Mouse (Mus musculus) heart, embryonic 16.5 days (tissue): Measurements from ENCODE around the gene Pomgnt2. TPM values are rescaled to one million over a fixed set of nuclear protein-coding genes. Genes with fewer than 3 reads are reported as not detected.

Experiments
- ATAC-seq: fragments of 200-750 bp; cut with Nextera tagmentation; replicated peaks from 2 replicates; pipeline ENCODE4 v1.8.0; 2017; ENCODE audit warnings: moderate number of reproducible peaks; ENCODE audit not compliant: insufficient read depth, low FRiP score; ENCODE audit errors: extremely low read depth
- H3K27ac ChIP-seq: fragments of 300-500 bp; sonication (generic); 2 replicates; pipeline ENCODE4 v1.5.1; 2014; ENCODE audit warnings: mild to moderate bottlenecking, low read length, control low read depth, moderate library complexity
- H3K27me3 ChIP-seq: fragments of 300-500 bp; sonication (generic); 2 replicates; pipeline ENCODE4 v1.6.1; 2014; ENCODE audit warnings: low read length, mixed read lengths; ENCODE audit not compliant: control insufficient read depth, insufficient read depth
- H3K36me3 ChIP-seq: fragments of 300-500 bp; sonication (generic); 2 replicates; pipeline ENCODE4 v1.6.1; 2014; ENCODE audit not compliant: control insufficient read depth, insufficient read depth
- H3K4me1 ChIP-seq: fragments of 300-500 bp; sonication (generic); 2 replicates; pipeline ENCODE4 v1.6.1; 2014; ENCODE audit warnings: low read length, mixed read lengths; ENCODE audit not compliant: control insufficient read depth, insufficient read depth
- H3K4me2 ChIP-seq: fragments of 300-500 bp; sonication (generic); 2 replicates; pipeline ENCODE4 v1.6.1; 2014; ENCODE audit warnings: low read depth, mild to moderate bottlenecking, control low read depth, low read length
- H3K4me3 ChIP-seq: fragments of 300-500 bp; sonication (generic); 2 replicates; pipeline ENCODE4 v1.5.1; 2014; ENCODE audit warnings: mild to moderate bottlenecking, control low read depth, low read length
- H3K9ac ChIP-seq: fragments of 300-500 bp; sonication (generic); 2 replicates; pipeline ENCODE4 v1.6.1; 2014; ENCODE audit warnings: low read length, control low read depth
- H3K9me3 ChIP-seq: fragments of 300-500 bp; sonication (generic); replicated peaks from 2 replicates; pipeline ENCODE4 v1.6.1; 2016; ENCODE audit warnings: low read length; ENCODE audit not compliant: control insufficient read depth
- WGBS: fragments of 180-500 bp; shearing (Covaris S2); extraction: QIAGEN DNeasy Blood & Tissue Kit; methylation state at CpG from one replicate; pipeline ENCODE4 v1.1.7; 2014; 5-methylcytosine and 5-hydroxymethylcytosine counted together
- polyA plus RNA-seq: library from polyadenylated mRNA; unstranded; fragments of >200 nt; fragmentation: Nextera tagmentation; extraction: Ambion mirVana; gene quantifications from 2 replicates; pipeline ENCODE4 v1.2.1, GENCODE M21; 2015

Pomgnt2 gene
- polyA plus RNA-seq, 1 experiment from 2014 or later, result 13.0 TPM

DNA sequence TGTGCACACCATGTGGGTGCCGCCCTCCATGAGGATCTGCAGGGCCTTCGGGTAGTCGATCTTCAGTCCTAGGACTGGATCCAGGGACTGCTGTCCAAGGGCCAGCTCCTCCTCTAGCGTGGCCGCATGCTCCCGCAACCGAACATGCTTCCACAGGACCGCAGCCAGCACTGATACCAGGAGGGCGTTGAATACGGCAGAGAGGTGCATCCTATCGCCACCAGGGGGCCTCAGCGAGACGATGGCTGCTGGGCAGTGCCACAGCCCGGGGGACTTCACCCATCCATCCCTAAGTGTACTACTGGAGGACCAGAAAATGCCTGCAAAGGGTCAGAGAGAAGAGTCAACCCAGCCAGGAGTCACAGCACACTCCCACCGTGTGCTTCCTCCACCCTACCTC, 13.4 kb downstream of the Pomgnt2 start:
- peaks cover 7% of the 10 kb centered on the region; the same call in 1 of the 2 replicates for H3K36me3 ChIP-seq
- H3K4me2 ChIP-seq, result no peak overlapping the region
- H3K9me3 ChIP-seq, result no peaks in the 10 kb centered on the region
- no peak for ATAC-seq
- no peaks in the 10 kb centered on the region for H3K27me3 ChIP-seq
- no peak overlapping the region for H3K27ac ChIP-seq
- H3K4me1 ChIP-seq, result no peaks in the 10 kb centered on the region
- H3K9ac ChIP-seq, result no peak overlapping the region
- WGBS, result 43% methylated on average over 15 of the region's 15 CpGs
- no peak overlapping the region for H3K4me3 ChIP-seq

DNA sequence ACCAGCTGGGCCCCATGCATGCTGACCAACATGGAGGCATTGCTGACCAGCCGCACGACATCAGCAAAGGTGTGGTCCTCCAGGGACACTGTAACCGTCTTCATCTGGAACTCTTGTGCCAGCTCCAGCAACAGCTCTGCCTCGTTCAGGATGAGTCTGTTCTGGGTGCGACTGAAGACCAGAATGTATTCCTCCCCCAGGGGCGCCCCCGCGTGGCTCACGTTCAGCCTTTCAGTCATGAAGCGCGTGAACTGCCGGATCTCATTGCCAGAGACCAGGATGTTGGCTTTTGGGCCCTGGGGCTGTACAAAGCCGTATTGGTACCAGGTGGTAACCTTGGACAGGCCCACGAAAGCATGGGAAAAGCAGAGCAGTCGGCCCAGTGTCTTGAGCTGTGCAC, 14.2 kb downstream of the Pomgnt2 start:
- no peaks in the 10 kb centered on the region for H3K9me3 ChIP-seq
- H3K4me3 ChIP-seq, result no peak overlapping the region
- WGBS, result 85% methylated on average over 15 of the region's 15 CpGs
- H3K27me3 ChIP-seq, result no peaks in the 10 kb centered on the region
- H3K9ac ChIP-seq, result no peak overlapping the region
- H3K36me3 ChIP-seq, result peaks cover 7% of the 10 kb centered on the region; the same call in 1 of the 2 replicates
- ATAC-seq, result no peak
- H3K4me1 ChIP-seq, result no peaks in the 10 kb centered on the region
- H3K4me2 ChIP-seq, result no peak overlapping the region
- H3K27ac ChIP-seq, result no peak overlapping the region

DNA sequence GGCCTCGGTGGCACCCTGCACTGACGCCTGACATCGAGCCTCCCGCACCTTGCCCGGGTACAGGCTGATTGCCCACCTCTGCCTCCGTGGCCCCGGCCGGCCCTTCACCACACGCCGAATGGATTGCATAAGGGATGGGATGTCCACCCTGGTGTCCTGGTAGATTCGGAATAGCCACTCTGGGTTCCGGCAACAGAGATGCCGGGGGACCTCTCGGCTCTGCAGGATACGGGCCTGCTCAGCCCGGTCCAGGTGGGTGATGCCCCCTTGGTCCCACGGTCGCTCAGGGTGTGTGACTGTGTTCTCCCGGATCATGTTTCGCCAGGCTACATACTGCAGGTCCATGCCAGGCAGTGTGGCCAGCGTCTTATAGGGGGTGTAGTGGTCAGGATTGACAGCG, 14.7 kb downstream of the Pomgnt2 start:
- Histone ChIP-seq H3K4me2 (no peak overlapping the region), H3K4me1 (no peaks in the 10 kb centered on the region), H3K9ac (no peak overlapping the region), H3K36me3 (peaks cover 7% of the 10 kb centered on the region; the same call in 1 of the 2 replicates), H3K27ac (no peak overlapping the region), H3K4me3 (no peak overlapping the region), H3K27me3 (no peaks in the 10 kb centered on the region), H3K9me3 (no peaks in the 10 kb centered on the region)
- 92% methylated on average over 22 of the region's 22 CpGs for WGBS
- ATAC-seq, result no peak

DNA sequence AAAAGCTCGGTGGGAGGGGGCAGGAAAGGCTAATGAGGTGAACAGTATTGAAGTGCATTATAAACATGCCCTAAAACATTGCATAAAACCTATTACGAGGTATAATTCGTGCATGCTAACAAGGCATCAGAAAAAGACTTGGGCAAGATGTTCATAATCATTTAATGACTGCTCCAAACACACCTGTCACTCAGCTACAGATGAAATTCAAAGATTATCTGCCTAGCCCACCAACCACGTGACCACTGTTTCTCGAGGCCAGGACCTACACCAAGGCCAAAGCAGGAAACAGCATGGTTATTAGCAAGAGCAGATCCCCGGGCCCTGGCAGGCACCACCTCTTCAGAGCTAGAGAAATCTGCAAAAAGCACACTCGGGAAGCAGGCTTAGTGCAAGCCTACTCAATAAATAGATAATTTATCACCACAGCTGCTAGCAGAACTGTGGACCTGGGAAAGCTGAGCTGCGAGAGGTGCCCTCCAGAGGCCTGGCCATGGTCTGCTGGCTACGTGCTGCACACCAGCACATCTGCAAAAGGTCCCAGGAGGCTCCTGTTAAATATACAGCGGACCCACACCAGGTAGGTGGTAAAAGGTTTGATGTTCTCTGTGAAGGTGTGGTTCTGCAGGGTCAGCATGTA, 15.3 kb downstream of the Pomgnt2 start:
- 76% methylated on average over 10 of the region's 10 CpGs for WGBS
- no peak for ATAC-seq
- H3K4me3 ChIP-seq, result no peak overlapping the region
- peaks cover 7% of the 10 kb centered on the region; the same call in 1 of the 2 replicates for H3K36me3 ChIP-seq
- no peak overlapping the region for H3K4me2 ChIP-seq
- no peak overlapping the region for H3K27ac ChIP-seq
- no peaks in the 10 kb centered on the region for H3K27me3 ChIP-seq
- no peak overlapping the region for H3K9ac ChIP-seq
- no peaks in the 10 kb centered on the region for H3K9me3 ChIP-seq
- no peaks in the 10 kb centered on the region for H3K4me1 ChIP-seq

DNA sequence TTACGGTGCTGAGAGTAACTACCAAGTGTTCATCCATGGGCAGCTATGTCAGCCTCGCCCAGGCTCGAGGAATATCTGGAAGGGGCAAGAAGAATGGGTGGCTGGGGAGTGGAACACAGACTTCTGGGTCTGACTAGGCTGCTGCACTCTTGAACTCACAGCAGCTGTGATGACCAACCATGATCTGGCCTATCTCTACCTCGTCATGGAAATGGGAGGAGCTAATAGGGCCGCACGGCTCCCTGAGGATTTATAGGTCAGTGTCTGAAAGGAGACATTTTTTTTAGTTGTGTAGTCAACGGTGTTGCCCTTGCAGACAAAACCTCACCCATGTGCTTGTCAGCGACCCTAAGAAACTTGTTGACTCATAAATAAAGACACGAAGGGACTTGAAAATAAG, 15.9 kb downstream of the Pomgnt2 start:
- Histone ChIP-seq H3K4me3 (no peak overlapping the region), H3K9me3 (no peaks in the 10 kb centered on the region), H3K4me2 (no peak overlapping the region), H3K27ac (no peak overlapping the region), H3K9ac (no peak overlapping the region), H3K27me3 (no peaks in the 10 kb centered on the region), H3K36me3 (peaks cover 7% of the 10 kb centered on the region; the same call in 1 of the 2 replicates), H3K4me1 (no peaks in the 10 kb centered on the region)
- 80% methylated on average over 9 of the region's 9 CpGs for WGBS
- no peak for ATAC-seq

DNA sequence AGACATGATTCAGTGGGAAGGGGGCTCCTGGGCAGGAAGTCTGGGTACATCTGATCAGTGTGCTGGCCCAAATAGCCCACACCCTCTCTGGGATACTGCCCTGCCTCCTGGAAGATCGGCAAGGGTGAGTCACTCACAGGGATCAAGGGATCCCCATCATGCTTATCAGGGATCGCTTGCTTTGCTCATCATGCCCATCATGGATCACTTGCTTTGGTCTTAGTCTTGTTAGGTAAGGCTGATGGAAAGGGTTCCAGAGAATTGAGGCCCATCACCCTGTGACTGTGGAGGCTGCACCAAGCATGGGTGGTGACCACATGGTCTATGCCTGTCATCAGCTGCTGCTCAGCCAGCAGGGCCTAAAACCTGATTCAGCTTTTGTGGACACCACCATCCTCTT, 21.6 kb downstream of the Pomgnt2 start:
- H3K27me3 ChIP-seq, result no peaks in the 10 kb centered on the region
- H3K9ac ChIP-seq, result no peak overlapping the region
- H3K36me3 ChIP-seq, result no peaks in the 10 kb centered on the region
- H3K4me2 ChIP-seq, result no peak overlapping the region
- 58% methylated on average over 2 of the region's 2 CpGs for WGBS
- peaks cover 1% of the 10 kb centered on the region; the same call in 1 of the 2 replicates for H3K4me1 ChIP-seq
- H3K9me3 ChIP-seq, result no peaks in the 10 kb centered on the region
- ATAC-seq, result no peak
- no peak overlapping the region for H3K27ac ChIP-seq
- no peak overlapping the region for H3K4me3 ChIP-seq

DNA sequence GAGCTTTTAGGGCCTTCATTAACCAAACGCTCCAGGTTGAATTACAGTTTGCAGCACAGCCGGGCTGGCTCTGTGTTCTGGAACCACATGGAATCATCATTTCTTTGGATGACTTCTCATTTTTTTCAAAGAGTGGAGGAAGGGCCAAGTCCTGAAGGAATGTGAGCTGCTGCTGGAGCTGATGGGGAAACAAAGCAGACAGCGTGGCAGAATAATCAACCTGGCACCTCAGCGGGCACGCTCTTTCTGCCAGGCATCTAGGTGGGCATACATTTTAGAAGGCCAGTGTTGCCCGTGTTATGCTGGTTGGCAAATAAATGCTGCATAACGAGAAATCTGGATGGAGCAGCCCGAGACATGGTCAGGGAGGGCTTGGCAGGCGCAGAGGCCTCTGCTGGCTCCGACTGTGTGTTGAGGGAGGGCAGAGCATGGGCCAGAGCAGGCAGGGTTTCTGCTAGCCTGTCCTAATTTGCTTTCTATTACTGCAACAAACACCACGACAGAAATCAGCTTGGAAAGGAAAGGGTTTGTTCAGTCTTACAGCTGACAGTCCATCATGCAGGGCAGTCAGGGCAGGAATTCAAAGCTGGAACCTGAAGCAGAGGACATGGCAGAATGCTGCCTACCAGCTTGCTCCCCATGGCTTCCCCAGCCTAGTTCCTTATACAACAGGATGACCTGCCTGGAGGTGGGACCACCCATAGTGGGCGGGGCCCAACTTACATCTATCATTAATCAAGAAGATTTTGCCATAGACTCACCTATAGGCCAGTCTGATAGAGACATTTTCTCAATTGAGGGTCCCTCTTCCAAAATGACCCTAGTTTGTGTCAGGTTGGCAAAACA, 22.5 kb downstream of the Pomgnt2 start:
- no peak for ATAC-seq
- Histone ChIP-seq H3K27ac (no peak overlapping the region), H3K4me1 (peaks cover 2% of the 10 kb centered on the region; the same call in 1 of the 2 replicates), H3K4me2 (no peak overlapping the region), H3K4me3 (no peak overlapping the region), H3K36me3 (no peaks in the 10 kb centered on the region), H3K9ac (no peak overlapping the region), H3K27me3 (no peaks in the 10 kb centered on the region), H3K9me3 (no peaks in the 10 kb centered on the region)
- 78% methylated on average over 12 of the region's 12 CpGs for whole genome bisulfite sequencing

DNA sequence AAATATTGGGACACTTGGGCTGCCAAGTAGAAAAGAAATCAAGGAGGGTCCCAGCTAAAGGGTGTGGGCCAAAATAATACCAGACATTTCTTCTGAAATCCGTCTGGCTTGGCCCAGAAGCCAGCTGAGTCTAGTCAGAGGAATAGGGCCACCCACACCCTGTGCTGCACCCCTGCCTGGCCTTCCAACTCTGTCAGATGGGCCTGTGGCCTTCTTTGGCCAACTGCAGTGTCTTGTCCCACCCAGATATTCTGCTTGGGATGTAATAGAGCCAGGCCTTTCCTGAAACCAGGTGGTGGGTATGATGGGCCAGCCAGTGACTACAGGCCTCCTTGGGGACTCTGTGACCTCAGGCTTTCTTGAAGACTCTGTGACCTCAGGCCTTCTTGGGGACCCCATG, 23.7 kb downstream of the Pomgnt2 start:
- ATAC-seq, result no peak
- H3K9me3 ChIP-seq, result no peaks in the 10 kb centered on the region
- H3K27ac ChIP-seq, result no peak overlapping the region
- H3K27me3 ChIP-seq, result no peaks in the 10 kb centered on the region
- no peak overlapping the region for H3K9ac ChIP-seq
- no peak overlapping the region for H3K4me3 ChIP-seq
- H3K36me3 ChIP-seq, result no peaks in the 10 kb centered on the region
- H3K4me2 ChIP-seq, result no peak overlapping the region
- 54% methylated on average over 1 of the region's 1 CpGs for WGBS
- peaks cover 2% of the 10 kb centered on the region; the same call in 1 of the 2 replicates for H3K4me1 ChIP-seq

DNA sequence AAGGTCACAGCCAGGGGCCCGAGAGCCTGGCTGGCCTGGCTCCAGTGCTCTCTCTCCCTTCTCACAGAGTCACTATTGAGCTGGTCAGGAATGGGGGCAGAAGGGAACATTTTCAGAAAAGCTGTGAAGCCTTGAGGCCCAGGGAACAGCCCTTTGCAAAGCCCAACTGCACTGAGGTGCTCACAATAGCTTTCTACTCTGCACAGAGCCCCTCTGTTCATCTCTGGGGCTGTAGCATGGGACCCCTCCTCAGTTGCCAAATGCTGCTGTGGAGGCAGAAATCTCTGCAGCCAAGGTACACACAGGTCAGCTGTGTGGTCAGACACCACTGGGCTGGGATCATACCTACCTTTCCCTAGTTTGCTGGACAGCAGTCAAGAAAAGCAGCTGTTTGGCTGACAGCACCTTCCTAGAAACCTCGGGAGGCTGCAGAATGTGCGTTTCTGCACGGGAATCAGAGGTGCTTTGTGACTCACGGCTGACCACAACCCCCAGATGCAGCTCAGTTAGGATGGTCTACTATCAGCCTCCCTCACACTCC, 27.0 kb downstream of the Pomgnt2 start:
- 43% methylated on average over 5 of the region's 5 CpGs for WGBS
- no peaks in the 10 kb centered on the region for H3K27me3 ChIP-seq
- no peak overlapping the region for H3K9ac ChIP-seq
- no peak overlapping the region for H3K4me3 ChIP-seq
- no peaks in the 10 kb centered on the region for H3K36me3 ChIP-seq
- H3K27ac ChIP-seq, result no peak overlapping the region
- H3K9me3 ChIP-seq, result no peaks in the 10 kb centered on the region
- H3K4me2 ChIP-seq, result no peak overlapping the region
- peaks cover 2% of the 10 kb centered on the region; the same call in 1 of the 2 replicates for H3K4me1 ChIP-seq
- ATAC-seq, result no peak
